Mouse (Mus musculus) left cerebral cortex, postnatal 4 days (tissue): ENCODE results near the gene Oard1. TPM values are rescaled to one million over a fixed set of nuclear protein-coding genes. Genes with fewer than 3 reads are reported as not detected.
A peak's percentile ranks its signal among the peaks of the same experiment; 100 is the strongest.

Experiments used
- DNase-seq: peaks from one replicate; pipeline ENCODE4 v3.0.0-alpha.2; 2022
- intact Hi-C: fragments of 180-260 bp; cut with DNase I; formaldehyde crosslinking; loops from one replicate; pipeline ENCODE4 v1.15.1; 2025
- total RNA-seq, 2 experiments: library from RNA; stranded (reverse); gene quantifications; 2 replicates each; pipeline ENCODE4 v1.2.3; 2021

Gene Oard1
- total RNA-seq, 2 experiments from 2014 or later: 10.3 to 11.9 TPM

DNA sequence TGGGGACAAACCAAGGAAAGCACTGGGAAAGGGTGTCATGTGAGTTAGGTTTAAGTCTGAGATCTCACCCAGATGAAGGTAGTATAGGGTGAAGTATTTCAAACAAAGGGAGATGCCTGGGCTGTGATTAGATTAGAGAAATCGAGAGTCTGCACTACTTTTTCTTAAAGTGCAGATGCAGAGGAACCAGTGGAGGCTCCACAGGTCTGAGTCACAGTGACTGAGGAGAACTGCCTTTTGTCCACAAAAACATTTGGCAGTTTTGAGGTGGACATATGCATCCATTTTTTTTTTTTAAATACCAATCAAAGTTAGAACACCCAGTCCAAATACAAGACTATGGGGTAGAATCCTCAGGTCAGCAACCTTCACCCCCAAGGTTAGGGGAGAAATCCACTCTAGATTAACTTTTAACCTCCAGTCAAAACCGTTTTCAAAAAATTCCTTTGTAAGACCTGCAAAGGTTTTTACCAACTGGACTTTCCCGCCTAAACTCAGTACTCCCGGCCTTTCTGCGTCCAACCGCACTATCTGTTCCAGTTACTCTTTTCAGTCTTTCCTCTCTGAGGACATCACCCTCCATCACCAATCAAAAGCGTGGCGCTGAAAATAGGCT, 1.8 kb upstream of the Oard1 start:
- DNase-seq: no peak
- intact Hi-C loops: no loop called here

DNA sequence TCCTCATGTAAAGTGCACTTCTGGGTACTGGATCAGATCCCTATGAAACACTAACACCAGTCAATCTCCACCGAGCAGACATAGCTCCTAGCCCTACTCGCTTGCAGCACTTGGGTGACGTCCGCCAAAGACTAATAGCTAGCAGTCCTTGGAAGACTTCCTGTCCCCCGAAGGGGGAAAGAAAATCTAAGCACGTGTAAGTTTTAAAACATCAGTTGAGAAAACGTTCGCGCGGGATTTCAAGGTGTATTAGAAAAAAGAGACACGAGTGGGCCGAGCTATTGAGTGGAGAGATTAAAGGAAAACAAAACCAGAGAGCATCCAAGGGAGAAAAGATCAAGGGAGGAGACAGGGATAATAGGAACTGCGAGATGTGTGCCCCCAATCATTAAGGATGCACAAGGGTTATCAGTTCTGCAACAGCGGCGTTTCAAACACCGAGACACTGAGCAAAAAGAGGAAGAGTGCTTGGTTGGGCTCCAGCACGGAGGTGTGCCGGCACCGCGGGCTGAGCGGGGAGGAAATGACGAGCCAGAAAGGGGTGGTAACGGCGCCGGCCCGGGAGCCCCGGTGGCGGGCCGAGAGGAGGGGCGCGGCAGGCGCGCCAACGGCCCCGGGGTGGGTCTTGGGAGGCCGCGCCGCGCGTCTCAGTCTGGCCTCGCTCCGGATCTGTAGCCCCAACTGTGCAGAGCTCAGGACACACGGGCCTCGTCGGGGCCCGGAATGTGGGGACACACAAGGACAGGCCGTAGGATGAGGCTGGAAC, 1.1 kb upstream of the Oard1 start:
- intact Hi-C loops: no loop called here

DNA sequence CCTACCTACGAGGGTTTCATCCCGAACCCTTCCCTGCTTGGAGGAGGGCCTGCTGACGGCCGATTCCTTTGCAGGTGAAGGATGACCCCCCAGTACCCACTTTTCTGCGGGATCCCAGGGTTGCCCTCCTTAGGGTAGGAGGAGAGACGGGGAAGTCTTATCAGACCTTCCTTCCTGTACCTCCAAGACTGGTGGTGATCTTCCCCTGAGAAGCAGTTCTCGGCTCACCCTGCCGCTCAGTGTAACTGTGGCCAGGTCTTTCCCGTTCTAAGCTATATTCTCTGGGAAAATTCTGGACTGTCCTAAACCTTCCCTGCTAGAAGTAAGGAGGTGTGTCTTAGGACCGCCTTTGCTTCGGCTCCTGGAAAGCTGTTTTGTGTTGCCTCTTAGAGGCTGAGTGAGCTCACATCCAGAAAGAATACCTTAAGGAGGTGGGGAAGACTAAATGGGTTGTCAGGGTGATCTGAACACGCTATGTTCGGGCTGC, 528 bp downstream of the Oard1 start:
- intact Hi-C loops: no loop called here
- DNase-seq: no peak

More for the DNA sequence above, 1.1 kb upstream of the Oard1 start:
- DNase-seq: peak; percentile 80

DNA sequence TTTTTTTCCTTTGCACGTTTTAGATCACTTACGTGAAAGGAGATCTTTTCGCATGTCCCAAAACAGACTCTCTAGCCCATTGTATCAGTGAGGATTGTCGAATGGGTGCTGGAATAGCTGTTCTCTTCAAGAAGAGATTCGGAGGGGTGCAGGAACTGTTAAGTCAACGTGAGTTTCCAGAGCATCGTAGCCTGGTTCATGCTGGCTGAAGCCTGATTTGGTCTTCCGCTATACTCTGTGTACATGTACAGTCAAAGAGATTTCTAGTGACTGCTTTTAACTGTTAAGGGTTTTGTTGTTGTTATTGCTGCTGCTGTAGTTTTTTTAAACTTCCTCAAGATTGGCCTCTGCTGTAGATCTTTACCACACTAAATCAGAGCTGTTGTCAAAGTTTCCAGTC, 1.4 kb downstream of the Oard1 start:
- no peak for DNase-seq
- intact Hi-C loops: no loop called here

DNA sequence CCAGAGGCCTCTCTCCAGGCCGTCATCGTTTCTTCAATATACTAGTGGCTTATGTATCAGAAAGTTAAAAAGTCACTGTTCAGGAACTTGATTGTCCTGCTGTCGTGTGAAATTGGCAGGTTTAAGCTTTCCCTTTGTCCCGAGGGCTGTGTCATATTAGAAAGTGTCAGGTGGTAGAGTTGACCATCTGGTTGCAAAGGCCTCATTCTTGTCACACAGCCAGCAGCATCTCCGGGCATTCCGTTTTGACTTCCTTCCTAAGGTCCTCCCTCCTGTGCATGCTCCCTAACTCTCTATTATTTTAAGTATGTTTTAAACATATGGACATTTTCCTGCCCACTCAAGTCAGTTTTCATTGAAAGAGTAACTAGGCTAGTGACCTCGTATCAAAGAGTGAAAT, 6.2 kb downstream of the Oard1 start:
- intact Hi-C loops: no loop called here
- peak; percentile 40 for DNase-seq

DNA sequence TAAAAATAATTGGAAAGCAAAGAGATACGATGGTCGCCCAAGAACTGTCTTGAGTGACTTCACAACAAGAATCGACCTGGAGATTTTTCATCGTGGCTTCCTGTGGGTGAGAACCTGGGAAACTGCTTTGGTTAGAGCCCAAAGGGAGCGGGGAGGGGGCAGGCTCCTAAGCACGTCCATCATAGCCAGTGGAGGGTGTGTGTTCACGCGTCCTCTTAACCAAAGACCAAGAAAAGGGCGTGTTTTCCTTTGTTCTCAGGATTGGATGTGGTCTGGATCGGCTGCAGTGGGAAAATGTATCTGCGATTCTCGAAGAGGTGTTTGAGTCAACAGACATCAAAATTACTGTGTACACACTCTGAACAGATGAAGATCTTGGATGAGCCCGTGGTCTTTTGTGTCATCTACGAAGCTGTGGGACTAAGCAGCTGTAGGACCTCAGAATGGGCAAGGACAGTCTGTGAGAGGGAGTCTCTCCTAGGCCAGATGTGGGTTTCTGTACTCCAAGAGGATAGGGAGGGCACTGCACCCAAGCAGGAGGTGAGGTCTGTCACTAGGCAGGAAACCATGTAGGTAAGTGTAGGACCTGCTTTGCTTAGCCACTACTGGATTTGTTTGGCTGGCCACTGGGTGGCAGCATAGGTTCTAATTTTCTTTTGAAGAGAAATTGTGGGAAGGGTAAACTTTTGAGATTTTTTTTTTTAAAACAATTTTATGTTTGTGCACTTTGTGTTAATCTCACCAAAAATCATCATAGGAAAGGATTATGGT, 6.8 kb downstream of the Oard1 start:
- intact Hi-C loops: no loop called here

DNA sequence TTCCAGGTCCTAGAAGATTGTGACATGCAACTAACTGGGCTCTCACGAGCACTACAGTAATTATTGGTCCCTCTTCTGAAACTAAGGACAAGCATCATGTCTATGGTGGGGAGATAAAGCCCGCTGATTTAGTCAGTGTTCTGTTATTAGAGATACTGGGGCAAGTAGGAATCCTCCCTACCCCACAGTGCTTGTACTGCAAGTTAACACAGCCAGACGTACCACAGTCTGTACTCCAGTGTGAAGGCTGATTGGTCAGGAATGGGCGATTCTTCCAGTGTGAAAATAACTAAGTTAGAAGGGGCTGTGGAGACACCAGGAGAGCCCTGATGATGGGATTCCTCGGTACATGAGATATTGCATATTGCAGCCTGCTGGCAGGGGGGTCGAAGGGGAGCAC, 7.7 kb downstream of the Oard1 start:
- intact Hi-C loops: no loop called here
- no peak for DNase-seq

More for the DNA sequence above, 6.8 kb downstream of the Oard1 start:
- DNase-seq: peak; percentile 75

DNA sequence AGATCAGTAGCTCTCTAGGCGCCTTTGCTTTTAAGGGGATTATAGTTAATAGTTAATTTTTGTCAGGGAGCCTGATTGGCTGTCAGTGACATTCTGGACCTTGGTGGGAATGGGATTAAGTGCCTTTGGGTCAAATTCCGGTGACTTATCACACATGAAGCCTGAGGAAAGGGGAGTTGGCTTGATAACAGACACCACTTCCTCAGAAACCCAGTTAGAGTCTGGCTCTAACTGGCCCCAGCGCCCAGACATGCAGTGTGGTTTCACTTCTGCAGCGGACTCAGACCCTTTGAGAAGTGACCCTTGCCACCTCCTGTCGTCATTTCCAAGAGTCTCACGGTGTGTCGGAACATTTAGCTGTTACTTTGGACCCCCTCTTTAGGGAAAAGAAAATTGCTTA, 8.4 kb downstream of the Oard1 start:
- no peak for DNase-seq
- intact Hi-C loops: no loop called here

DNA sequence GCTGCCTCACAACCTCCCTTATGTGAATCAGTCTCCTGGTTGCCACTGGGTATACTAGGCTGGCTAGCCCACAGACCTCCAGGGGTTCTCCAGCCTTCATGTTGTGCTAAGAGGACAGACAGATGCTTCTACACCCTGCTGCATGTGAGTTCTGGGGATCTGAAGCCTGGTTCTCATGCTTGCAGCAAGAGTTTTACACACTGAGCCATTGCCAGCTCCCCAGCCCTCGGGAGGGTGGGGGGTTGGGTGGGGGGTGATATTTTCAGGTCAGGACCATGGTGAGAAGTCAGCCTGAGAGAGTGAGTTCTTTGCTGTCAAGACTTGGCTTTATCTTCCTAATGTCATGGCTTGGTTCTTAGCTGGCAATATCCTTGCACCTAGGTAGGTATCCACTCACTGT, 9.0 kb downstream of the Oard1 start:
- intact Hi-C loops: no loop called here
- no peak for DNase-seq

DNA sequence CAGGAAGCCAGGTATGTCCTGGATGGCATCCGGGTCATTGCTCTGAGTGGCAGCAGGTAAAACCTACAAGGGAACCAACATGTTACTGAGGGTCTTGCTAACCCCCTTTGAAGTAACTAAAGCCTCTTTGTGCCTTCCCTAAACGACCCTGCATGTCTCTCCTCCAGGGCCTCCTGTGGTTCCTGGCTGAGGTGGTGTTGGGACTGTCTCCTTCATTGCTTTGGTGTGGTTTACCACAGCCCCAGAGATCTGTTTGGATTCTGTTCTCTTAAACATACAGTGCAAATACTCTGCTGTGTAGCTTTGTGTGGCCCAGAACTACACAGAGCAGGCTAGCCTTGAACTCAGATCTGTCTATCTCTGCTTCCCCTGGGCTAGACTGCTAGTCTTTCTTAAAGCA, 9.8 kb downstream of the Oard1 start:
- intact Hi-C loops: no loop called here
- DNase-seq: no peak

DNA sequence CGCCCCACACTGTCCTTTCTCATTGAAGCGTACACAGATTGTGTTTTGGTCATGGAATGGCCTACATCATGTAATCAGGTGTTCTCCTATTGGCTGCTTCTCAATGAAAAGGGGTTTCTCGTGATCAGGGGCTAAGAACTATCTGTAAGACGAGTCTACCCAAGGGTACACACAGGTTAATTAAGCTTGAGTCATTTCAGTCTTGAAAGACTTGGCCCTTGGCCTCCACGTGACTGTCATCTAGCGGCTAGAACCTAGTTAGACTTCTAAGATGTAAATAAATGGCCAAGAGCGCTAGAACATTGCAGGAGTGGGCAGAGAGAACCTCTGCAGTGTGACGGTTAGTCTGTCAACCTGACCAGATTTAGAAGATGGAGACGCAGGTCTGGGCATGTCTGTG, 14.4 kb downstream of the Oard1 start:
- no peak for DNase-seq
- intact Hi-C loops: no loop called here

DNA sequence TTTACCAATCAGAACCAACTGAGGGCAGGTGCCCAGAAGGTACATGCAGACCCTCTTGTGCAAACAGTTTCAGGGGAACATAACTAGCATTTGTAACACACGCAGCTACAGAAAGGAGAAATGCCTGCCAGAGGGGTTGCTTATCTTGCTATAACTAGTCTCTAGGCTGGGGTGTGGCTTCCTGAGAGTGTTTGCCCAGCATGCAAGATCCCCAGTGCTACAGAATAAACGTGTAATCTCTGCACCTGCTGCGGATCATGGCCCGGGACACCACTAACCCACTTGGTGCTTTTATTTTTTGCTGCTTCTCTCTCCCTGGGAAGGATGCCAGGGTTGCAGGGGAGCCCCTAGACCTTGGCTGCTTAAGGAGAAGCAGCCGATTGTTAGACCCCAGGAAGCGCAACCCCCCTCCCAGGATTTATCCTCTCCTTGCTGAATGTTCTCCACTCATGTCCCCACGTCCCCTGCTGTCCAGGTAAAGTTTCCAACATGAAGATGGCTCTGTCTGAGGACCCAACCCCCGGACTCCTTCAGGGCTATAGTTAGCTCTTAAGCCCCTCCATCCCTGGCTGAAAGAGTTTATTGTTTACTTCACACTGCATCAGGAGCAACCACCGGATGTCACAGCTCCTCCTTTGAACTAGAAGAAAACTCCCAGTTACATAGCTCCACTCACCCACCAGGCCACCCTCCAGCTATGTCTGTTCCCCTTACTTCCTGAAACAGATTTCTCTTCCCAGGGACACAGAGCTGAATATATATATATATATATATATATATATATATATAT, 16.2 kb downstream of the Oard1 start:
- intact Hi-C loops: no loop called here
- DNase-seq: no peak

DNA sequence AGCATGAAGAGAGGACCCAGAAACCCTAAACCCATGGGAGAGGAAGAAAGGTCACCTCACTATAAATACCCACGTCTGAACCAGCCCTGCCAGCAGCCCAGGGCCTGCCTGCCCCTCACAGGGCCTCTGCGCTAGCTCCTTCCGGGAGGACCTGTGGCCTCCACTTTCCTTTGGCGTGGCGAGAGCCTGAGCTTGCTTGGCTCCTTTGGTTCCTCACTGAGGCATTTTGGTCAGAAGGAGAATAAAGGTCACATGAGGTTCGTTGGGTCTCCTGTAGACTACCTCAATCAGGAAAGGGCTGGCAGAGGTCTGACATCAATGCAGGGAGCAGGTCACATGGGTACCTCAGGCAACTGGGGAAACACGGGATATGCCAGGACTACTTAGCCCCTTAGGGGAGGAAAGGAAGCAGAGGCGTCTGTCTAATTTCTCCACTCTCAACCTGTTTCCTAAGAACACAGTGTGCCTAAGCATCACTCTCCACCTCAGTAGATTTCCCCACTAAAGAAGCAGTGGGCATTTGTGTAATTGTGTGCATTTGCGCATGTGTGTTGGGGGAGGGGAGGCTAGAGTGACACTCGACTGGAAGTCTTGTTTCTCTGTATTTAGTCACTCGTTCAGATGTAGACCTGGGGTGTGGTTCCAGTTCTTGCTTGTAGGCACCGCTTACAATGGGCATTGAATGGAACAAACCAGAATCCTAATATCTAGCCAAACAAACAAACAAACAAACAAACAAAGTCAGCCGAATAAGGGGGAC, 17.4 kb downstream of the Oard1 start:
- intact Hi-C loops: no loop called here

DNA sequence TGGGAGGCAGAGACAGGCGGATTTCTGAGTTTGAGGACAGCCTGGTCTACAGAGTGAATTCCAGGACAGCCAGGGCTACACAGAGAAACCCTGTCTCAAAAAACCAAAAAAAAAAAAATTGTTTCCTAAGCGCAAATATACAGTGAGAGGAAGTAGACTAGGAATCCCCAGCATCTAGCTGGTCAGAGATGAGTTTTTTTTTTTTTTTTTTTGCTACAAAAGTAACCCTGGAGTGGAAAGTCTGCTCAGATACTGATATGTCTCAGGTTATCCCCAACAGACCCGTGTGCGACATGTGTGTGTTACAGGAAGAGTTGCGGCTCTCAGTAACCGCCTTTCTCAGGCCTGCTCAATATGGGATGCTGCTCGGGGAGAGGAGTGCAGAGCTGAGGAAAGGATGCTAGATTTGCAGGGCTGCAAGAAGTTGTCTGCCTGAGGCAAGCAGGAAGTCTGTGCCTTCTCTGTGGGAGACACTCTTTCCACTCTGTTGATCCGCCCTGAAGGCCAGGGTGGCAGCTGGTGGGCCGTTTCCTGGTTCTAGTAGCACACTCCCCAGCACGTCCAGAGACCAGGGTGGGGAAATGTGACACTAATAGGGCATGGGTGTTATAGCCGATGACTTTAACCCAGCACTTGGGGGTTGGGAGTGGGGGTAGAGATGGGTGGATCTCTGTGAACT, 18.2 kb downstream of the Oard1 start:
- intact Hi-C loops: no loop called here

More for the DNA sequence above, 17.4 kb downstream of the Oard1 start:
- no peak for DNase-seq

DNA sequence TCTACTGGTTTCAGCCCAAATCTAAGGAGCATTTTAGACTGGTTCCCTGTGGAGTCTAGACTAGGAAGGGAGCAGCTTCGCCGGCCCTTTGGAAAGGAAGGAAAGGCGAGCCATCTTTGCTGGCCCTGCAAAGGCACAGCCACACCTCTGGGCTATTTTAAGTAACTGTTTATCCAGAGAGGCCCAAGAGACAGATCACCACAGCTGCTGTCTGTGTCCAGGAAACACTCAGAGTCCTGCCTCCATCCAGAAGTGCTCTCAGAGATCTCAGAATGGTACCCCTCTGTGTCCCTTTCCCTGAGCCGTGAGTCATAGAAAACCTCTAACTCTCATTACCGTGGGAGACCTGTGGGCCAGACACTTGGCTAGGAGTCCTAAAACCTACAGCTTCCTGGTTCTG, 20.6 kb downstream of the Oard1 start:
- intact Hi-C loops: no loop called here

More for the DNA sequence above, 18.2 kb downstream of the Oard1 start:
- no peak for DNase-seq

DNA sequence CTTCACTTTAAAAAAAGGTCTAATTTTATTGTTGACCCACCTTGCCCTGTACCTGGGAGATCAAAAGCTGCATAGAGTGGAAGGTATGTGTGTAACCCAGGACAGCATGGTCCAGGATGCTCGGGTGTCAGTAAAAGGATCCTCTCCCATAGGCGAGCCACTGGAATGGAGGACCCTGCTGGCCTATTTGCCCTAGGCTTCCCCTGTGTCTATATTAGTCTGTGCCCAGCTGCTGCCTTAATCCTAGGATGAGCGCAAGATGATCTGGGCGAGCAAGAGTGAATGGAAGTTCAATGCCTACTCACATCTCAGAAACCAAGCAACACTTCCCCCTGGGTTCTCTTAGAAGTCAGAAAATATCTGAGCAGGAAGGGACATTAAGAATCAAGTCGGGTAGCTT, 21.2 kb downstream of the Oard1 start:
- no peak for DNase-seq
- intact Hi-C loops: no loop called here

More for the DNA sequence above, 20.6 kb downstream of the Oard1 start:
- no peak for DNase-seq

DNA sequence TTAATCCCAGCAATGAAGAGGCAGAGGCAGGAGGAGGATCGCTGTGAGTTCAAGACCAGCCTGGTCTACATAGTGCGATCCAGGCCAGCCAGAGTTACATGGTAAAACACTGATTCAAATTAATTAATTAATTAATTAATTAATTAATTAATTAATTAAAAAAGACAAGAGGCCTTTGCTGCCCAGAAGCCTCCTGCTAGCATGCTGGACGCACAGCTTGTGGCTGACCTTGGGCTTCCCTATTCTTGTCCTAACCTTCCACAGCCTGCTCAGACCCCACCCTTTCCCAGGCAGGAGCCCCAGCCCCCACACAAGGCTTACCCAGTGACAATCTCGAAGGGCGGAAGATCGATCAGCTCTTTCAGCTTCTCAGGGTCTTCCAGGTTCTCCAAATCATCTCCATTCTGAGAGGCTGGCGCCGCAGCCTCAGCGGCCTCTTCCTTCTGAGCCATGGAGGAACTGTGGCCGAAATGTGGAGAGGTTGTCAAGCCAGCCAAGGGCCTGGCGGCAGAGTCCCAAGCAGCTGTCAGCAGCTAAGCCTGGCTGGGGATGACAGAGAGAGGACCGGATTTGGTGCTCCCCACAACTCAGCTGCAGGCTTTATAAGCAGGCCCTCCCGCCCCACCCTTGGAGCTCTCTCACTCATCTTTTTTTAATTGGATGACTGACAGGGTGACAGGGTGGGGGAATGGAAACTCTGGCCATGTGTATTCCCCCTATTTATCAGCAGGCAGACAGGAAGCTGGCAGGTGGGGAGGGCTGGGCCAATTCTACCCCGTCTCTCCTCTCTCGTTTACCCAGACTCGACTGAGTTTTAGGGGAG, 22.6 kb downstream of the Oard1 start, which contains the start of gene Apobec2:
Gene Apobec2 (minus strand): TSS at position 773 of the 823 bp plus-strand sequence.
- intact Hi-C loops: no loop called here

DNA sequence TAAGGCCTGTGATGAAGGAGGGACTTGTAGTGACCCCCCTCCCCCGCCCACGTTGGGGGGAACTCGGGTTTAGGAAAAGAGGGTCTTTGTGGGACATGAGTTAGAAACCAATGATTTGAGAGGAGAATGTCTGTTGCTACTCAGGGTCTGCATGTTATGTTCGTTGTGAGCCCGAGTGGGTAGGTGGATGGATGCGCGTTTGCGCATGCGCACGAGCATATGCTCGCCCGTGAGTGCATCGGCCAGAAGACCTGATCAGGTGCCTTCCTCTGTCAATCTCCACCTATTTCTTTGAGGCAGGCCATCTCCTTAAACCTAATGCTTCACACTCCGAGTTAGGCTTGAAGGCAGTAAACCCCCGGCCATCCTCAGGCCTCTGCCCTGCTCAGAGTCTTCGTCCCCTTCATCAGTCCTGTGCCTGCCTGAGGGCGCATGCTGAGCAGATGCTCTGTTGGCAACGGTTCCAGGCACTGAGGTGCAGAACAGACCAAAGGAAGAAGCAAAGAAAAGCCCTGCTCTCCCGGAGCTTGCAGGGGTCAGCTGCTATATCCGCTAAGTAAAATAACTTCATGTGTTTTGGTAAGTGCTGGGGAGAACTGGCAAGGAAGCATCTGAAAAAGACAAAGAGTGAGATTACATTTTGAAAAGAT, 23.3 kb downstream of the Oard1 start:
- intact Hi-C loops: no loop called here

More for the DNA sequence above, 22.6 kb downstream of the Oard1 start, which contains the start of gene Apobec2:
- peak; percentile 55 for DNase-seq

More for the DNA sequence above, 23.3 kb downstream of the Oard1 start:
- peak; percentile 65 for DNase-seq
